Mouse (Mus musculus) hindbrain, embryonic 12.5 days (tissue): Measurements from ENCODE around the gene Dera. TPM values are rescaled to one million over a fixed set of nuclear protein-coding genes. Genes with fewer than 3 reads are reported as not detected.

Experiments used
- ATAC-seq: fragments of 200-750 bp; cut with Nextera tagmentation; 2 replicates; pipeline ENCODE4 v1.8.0; 2017; ENCODE audit warnings: moderate TSS enrichment; ENCODE audit not compliant: low FRiP score
- H3K27ac ChIP-seq: fragments of 300-500 bp; sonication (generic); 2 replicates; pipeline ENCODE4 v1.5.1; 2016; ENCODE audit warnings: mild to moderate bottlenecking
- H3K27me3 ChIP-seq: fragments of 300-500 bp; sonication (generic); 2 replicates; pipeline ENCODE4 v1.6.1; 2016; ENCODE audit warnings: mild to moderate bottlenecking
- H3K36me3 ChIP-seq: fragments of 300-500 bp; sonication (generic); 2 replicates; pipeline ENCODE4 v1.6.1; 2016; ENCODE audit warnings: mild to moderate bottlenecking
- H3K4me1 ChIP-seq: fragments of 300-500 bp; sonication (generic); 2 replicates; pipeline ENCODE4 v1.6.1; 2016
- H3K4me2 ChIP-seq: fragments of 300-500 bp; sonication (generic); replicated peaks from 2 replicates; pipeline ENCODE4 v1.6.1; 2016; ENCODE audit warnings: mild to moderate bottlenecking
- H3K4me3 ChIP-seq: fragments of 300-500 bp; sonication (generic); 2 replicates; pipeline ENCODE4 v1.5.1; 2016; ENCODE audit warnings: mild to moderate bottlenecking
- H3K9ac ChIP-seq: fragments of 300-500 bp; sonication (generic); 2 replicates; pipeline ENCODE4 v1.6.1; 2016; ENCODE audit warnings: mild to moderate bottlenecking, moderate library complexity
- H3K9me3 ChIP-seq: fragments of 300-500 bp; sonication (generic); replicated peaks from 2 replicates; pipeline ENCODE4 v1.6.1; 2016; ENCODE audit warnings: mild to moderate bottlenecking
- WGBS: fragments of 180-500 bp; shearing (Covaris S2); methylation state at CpG from one replicate; pipeline ENCODE4 v1.1.7; 2016; 5-methylcytosine and 5-hydroxymethylcytosine counted together
- polyA plus RNA-seq: library from polyadenylated mRNA; unstranded; fragments of >200 nt; fragmentation: Nextera tagmentation; extraction: Ambion mirVana; gene quantifications from 2 replicates; pipeline ENCODE4 v1.2.1, GENCODE M21; 2016

Dera gene
- polyA plus RNA-seq, 1 experiment from 2014 or later: 39.6 TPM

- H3K4me2 ChIP-seq: peak overlapping the region; percentile 89
- peak overlapping the region; percentile 78 for H3K4me3 ChIP-seq
- H3K9me3 ChIP-seq: no peaks in the 10 kb centered on the region
- H3K27me3 ChIP-seq: 0 out of 2 replicates have a peak, but pooled peaks cover 3% of the 10 kb centered on the region
- WGBS: 12% methylated on average over 17 of the region's 17 CpGs
- peak overlapping the region; percentile 83 for H3K27ac ChIP-seq
- no peak for ATAC-seq
- H3K4me1 ChIP-seq: peaks cover 13% of the 10 kb centered on the region
- H3K36me3 ChIP-seq: peaks cover 30% of the 10 kb centered on the region
- H3K9ac ChIP-seq: peak overlapping the region; percentile 88
Observed at GRCm38 (mm10) chr6:137735671-137736238, 18.6 kb upstream of the Dera start.

DNA sequence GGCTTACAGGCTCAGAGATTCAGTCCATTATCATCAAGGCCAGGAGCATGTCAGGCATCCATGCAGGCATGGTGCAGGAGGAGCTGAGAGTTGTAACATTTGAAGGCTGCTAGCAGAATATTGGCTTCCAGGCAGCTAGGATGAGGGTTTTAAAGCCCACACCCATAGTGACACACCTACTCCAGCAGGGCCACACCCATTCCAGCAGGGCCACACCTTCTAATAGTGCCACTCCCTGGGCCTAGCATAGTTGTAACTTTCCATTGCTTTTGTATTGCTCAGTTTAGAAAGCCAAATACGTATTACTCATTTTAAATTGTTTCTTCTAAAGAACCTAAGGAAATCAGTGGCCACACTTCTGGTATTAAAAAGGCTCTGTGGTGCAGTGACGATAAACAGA is 13.4 kb upstream of the Dera start:
- no peak for ATAC-seq
- H3K4me1 ChIP-seq: peaks cover 10% of the 10 kb centered on the region
- no peaks in the 10 kb centered on the region for H3K9me3 ChIP-seq
- H3K4me3 ChIP-seq: no peak overlapping the region
- H3K36me3 ChIP-seq: peaks cover 70% of the 10 kb centered on the region
- no peak overlapping the region for H3K4me2 ChIP-seq
- WGBS: 97% methylated on average over 2 of the region's 2 CpGs
- no peak overlapping the region for H3K27ac ChIP-seq
- H3K27me3 ChIP-seq: no peaks in the 10 kb centered on the region
- H3K9ac ChIP-seq: no peak overlapping the region

GRCm38 (mm10) chr6:137744700-137745099 is 9.6 kb upstream of the Dera start:
- Histone ChIP-seq H3K27me3 (no peaks in the 10 kb centered on the region), H3K9me3 (no peaks in the 10 kb centered on the region), H3K4me2 (no peak overlapping the region), H3K4me1 (no peaks in the 10 kb centered on the region), H3K9ac (no peak overlapping the region), H3K36me3 (peaks cover 70% of the 10 kb centered on the region), H3K4me3 (no peak overlapping the region), H3K27ac (no peak overlapping the region)
- no peak for ATAC-seq
- 92% methylated on average over 4 of the region's 4 CpGs for WGBS

- no peak overlapping the region for H3K27ac ChIP-seq
- H3K4me1 ChIP-seq: no peaks in the 10 kb centered on the region
- H3K4me2 ChIP-seq: no peak overlapping the region
- no peak overlapping the region for H3K4me3 ChIP-seq
- WGBS: 82% methylated on average over 5 of the region's 5 CpGs
- ATAC-seq: no peak
- peaks cover 60% of the 10 kb centered on the region for H3K36me3 ChIP-seq
- H3K9me3 ChIP-seq: no peaks in the 10 kb centered on the region
- H3K9ac ChIP-seq: no peak overlapping the region
- H3K27me3 ChIP-seq: no peaks in the 10 kb centered on the region
Observed at GRCm38 (mm10) chr6:137747174-137747928, 7.0 kb upstream of the Dera start.

DNA sequence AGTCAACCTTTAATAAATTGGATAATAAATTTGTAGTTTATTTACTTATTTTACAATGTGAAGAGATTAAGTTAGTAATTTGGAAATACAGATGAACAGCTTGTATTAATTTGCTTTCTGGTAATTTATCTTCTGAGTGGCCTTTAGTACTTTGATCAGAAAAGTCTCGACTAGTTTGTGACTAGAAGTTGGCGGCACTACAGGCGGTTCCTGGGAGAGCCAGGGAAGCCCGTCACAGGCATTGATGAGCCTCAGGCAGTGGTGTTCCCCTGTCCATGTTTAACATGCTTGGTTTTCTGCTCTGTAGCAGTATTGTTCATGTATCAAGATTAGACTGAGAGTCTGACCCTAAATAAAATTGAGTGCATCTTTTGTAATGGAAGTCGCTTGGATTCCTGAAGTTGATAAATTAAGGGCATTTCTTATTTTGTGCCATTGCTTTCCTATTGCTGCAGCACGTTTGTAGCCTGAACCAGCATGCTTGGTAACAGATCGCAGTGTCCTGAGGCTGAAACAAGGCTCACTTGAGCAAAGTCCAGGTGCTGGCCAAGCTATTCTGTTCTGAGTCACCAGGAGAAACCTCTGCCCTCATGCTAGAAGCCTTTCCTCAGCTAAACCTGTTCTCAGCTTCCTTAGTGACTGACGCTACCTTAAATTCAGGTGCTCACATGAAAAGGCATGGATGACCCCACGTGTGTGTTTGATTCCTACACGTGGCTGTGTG is 2.6 kb upstream of the Dera start:
- no peak overlapping the region for H3K4me3 ChIP-seq
- H3K9me3 ChIP-seq: no peaks in the 10 kb centered on the region
- H3K9ac ChIP-seq: no peak overlapping the region
- no peak overlapping the region for H3K27ac ChIP-seq
- peaks cover 6% of the 10 kb centered on the region; the same call in 1 of the 2 replicates for H3K4me1 ChIP-seq
- no peak for ATAC-seq
- H3K36me3 ChIP-seq: peaks cover 34% of the 10 kb centered on the region
- H3K4me2 ChIP-seq: no peak overlapping the region
- WGBS: 87% methylated on average over 10 of the region's 10 CpGs
- H3K27me3 ChIP-seq: no peaks in the 10 kb centered on the region

GRCm38 (mm10) chr6:137752275-137752655 is 2.1 kb upstream of the Dera start:
- WGBS: 94% methylated on average over 4 of the region's 4 CpGs
- no peak for ATAC-seq
- Histone ChIP-seq H3K4me1 (peaks cover 6% of the 10 kb centered on the region; the same call in 1 of the 2 replicates), H3K4me2 (no peak overlapping the region), H3K4me3 (no peak overlapping the region), H3K36me3 (peaks cover 34% of the 10 kb centered on the region), H3K9me3 (no peaks in the 10 kb centered on the region), H3K27me3 (no peaks in the 10 kb centered on the region), H3K9ac (no peak overlapping the region), H3K27ac (no peak overlapping the region)

GRCm38 (mm10) chr6:137754857-137755232 is 499 bp downstream of the Dera start:
- no peak overlapping the region for H3K27ac ChIP-seq
- WGBS: 4% methylated on average over 8 of the region's 8 CpGs
- peaks cover 15% of the 10 kb centered on the region for H3K36me3 ChIP-seq
- no peaks in the 10 kb centered on the region for H3K27me3 ChIP-seq
- peak overlapping the region; percentile 68 for H3K4me3 ChIP-seq
- peak overlapping the region; percentile 64 for H3K9ac ChIP-seq
- no peak for ATAC-seq
- H3K9me3 ChIP-seq: no peaks in the 10 kb centered on the region
- H3K4me1 ChIP-seq: peaks cover 11% of the 10 kb centered on the region; the same call in 1 of the 2 replicates
- peak overlapping the region; percentile 74 for H3K4me2 ChIP-seq

DNA sequence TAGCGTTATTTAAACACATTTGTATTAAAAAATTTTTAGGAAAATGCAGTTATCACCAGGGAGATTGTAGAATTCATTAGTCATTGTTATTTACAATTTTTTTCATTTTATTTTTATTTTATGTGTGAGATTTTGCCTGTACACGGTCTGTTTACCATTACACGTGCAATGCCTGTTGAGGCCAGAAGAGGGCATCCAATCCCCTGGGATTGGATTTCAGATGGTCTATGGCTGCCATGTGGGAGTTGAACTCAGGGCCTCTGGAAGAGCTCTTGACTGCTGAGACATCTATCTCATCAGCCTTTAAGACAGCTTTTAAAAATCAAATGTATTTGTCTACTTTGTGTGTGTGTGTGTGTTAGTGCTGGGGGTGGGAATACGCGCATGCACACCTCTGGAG is 2.0 kb downstream of the Dera start:
- Histone ChIP-seq H3K4me1 (peaks cover 12% of the 10 kb centered on the region; the same call in 1 of the 2 replicates), H3K9ac (no peak overlapping the region), H3K9me3 (no peaks in the 10 kb centered on the region), H3K27ac (no peak overlapping the region), H3K27me3 (no peaks in the 10 kb centered on the region), H3K4me2 (no peak overlapping the region), H3K4me3 (no peak overlapping the region), H3K36me3 (peaks cover 5% of the 10 kb centered on the region)
- WGBS: 67% methylated on average over 5 of the region's 5 CpGs
- ATAC-seq: no peak

DNA sequence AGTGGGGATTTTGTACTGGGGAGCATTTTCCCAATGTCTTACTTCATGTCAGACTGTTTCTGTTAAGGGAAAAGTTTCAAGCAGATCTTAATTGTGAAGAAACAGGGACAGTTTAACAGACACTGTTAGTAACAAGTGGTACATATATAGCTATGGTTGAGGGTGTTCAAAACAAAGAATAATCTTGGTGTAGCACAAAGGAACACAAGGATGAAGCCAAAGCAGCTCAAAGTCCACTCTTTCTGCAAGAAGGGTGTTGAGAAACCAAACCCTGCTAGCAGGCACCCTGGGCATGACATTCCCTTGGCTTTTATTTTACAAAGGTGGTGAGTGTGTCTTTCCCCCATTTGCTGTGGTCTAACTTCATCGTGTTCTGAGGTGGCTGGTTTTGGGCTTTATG is 3.5 kb downstream of the Dera start:
- ATAC-seq: no peak
- Histone ChIP-seq H3K36me3 (no peaks in the 10 kb centered on the region), H3K4me3 (no peak overlapping the region), H3K9me3 (no peaks in the 10 kb centered on the region), H3K27ac (no peak overlapping the region), H3K27me3 (no peaks in the 10 kb centered on the region), H3K4me1 (peaks cover 12% of the 10 kb centered on the region; the same call in 1 of the 2 replicates), H3K9ac (no peak overlapping the region), H3K4me2 (no peak overlapping the region)
- 100% methylated on average over 1 of the region's 1 CpGs for WGBS

GRCm38 (mm10) chr6:137759681-137760080 is 5.3 kb downstream of the Dera start:
- no peak overlapping the region for H3K27ac ChIP-seq
- peaks cover 11% of the 10 kb centered on the region for H3K4me1 ChIP-seq
- H3K27me3 ChIP-seq: no peaks in the 10 kb centered on the region
- no peak overlapping the region for H3K4me2 ChIP-seq
- H3K9ac ChIP-seq: no peak overlapping the region
- ATAC-seq: 0 out of 2 replicates have a peak, but pooled peaks have one; percentile 57
- H3K9me3 ChIP-seq: no peaks in the 10 kb centered on the region
- 59% methylated on average over 8 of the region's 8 CpGs for WGBS
- H3K4me3 ChIP-seq: no peak overlapping the region
- H3K36me3 ChIP-seq: no peaks in the 10 kb centered on the region

DNA sequence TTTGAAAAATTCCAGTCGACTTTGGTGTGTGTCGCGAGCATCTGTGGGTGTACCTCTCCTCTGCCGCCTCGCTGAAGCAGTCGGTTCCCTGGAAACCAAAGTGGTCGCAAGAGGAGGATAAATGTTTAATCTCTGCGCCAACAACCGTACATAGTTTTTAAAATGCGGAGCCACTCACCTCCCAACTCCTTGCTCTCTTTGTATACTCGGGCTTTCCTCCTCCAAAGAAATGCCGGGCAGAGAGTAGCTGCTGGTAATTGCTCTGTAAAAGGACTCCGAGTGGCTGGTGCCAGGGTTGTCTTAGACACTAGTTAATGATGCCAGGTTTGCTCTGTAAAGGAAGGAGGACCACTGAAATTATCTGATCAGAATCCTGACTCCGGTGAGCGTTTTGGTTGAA is 6.6 kb downstream of the Dera start:
- peaks cover 13% of the 10 kb centered on the region for H3K4me1 ChIP-seq
- no peak for ATAC-seq
- no peaks in the 10 kb centered on the region for H3K36me3 ChIP-seq
- H3K27ac ChIP-seq: no peak overlapping the region
- H3K4me3 ChIP-seq: no peak overlapping the region
- H3K9me3 ChIP-seq: no peaks in the 10 kb centered on the region
- 88% methylated on average over 15 of the region's 15 CpGs for WGBS
- no peak overlapping the region for H3K4me2 ChIP-seq
- no peak overlapping the region for H3K9ac ChIP-seq
- H3K27me3 ChIP-seq: no peaks in the 10 kb centered on the region

- ATAC-seq: no peak
- 35% methylated on average over 3 of the region's 3 CpGs for WGBS
- Histone ChIP-seq H3K4me3 (no peak overlapping the region), H3K9me3 (no peaks in the 10 kb centered on the region), H3K4me1 (peaks cover 9% of the 10 kb centered on the region), H3K27me3 (no peaks in the 10 kb centered on the region), H3K36me3 (no peaks in the 10 kb centered on the region), H3K27ac (no peak overlapping the region), H3K9ac (no peak overlapping the region), H3K4me2 (no peak overlapping the region)
Observed at GRCm38 (mm10) chr6:137764572-137765210, 10.3 kb downstream of the Dera start.
